In genomic region chr14:30367074-30367473, GRCm38 (mm10) we compare ENCODE assay signal across 20 mouse cellular contexts.
DNase-seq lines count a peak whose midpoint lies in the region; ATAC-seq lines count a peak whose summit lies in the region.
"Had no signal": no experiment of that assay in that cellular context is flagged by ENCODE, and none has a peak within 500 bp of the region (broad histone marks: within the 10 kb centered on the region; RNA-seq: fewer than 3 reads in every experiment).

No protein-coding gene starts in this region.

- no peak for ATAC-seq in hindbrain, embryonic 11.5 days (ENCODE audit: low FRiP score)
- ATAC-seq: CD4-positive, CD25-positive, alpha-beta regulatory T cell, adult 4 months; forebrain, embryonic 13.5 days; forebrain, embryonic 16.5 days; hindbrain, embryonic 16.5 days; intestine, postnatal 0 days had no signal

- 86% methylated on average over 4 of the region's 4 CpGs for WGBS in hindbrain, embryonic 11.5 days

- no peak overlapping the region for H3K9ac ChIP-seq in hindbrain, embryonic 11.5 days (ENCODE audit: low read depth, low read length)
- H3K9ac ChIP-seq: forebrain, embryonic 13.5 days; hindbrain, embryonic 13.5 days had no signal

- H3K9me3 ChIP-seq in hindbrain, embryonic 11.5 days (ENCODE audit: control insufficient read depth, low read length): no peaks in the 10 kb centered on the region
- H3K9me3 ChIP-seq: forebrain, embryonic 10.5 days; forebrain, embryonic 13.5 days; hindbrain, embryonic 13.5 days had no signal

- DNase-seq in cerebellum, adult 9-11 months: peak; percentile 34
- DNase-seq in cerebellum, adult 9-10 months: no peak
- peak; percentile 59 for DNase-seq in brain, adult 2 months (ENCODE audit: low read depth, low spot score)
- DNase-seq in cerebellum, postnatal 36 days: peak; percentile 24 to 29
- no peak for DNase-seq in hindbrain, embryonic 11.5 days (ENCODE audit: low spot score)
- DNase-seq in adrenal gland, postnatal 36 days: no peak
- DNase-seq: adrenal gland, adult 2 months; adrenal gland, postnatal 14 days; gastrocnemius, postnatal 10 days; gastrocnemius, postnatal 36 days; heart, adult 2 months; kidney, adult 2 months had no signal

- H3K27me3 ChIP-seq in hindbrain, embryonic 11.5 days (ENCODE audit: control insufficient read depth, insufficient read depth, low read length): no peaks in the 10 kb centered on the region
- H3K27me3 ChIP-seq: forebrain, embryonic 13.5 days; hindbrain, embryonic 13.5 days had no signal

- H3K4me2 ChIP-seq in hindbrain, embryonic 11.5 days (replicated peaks; ENCODE audit: low read depth, low read length): no peak overlapping the region
- H3K4me2 ChIP-seq: forebrain, embryonic 13.5 days; heart, embryonic 11.5 days; hindbrain, embryonic 13.5 days had no signal

- H3K27ac ChIP-seq in hindbrain, embryonic 11.5 days (ENCODE audit: low read depth, low read length): no peak overlapping the region
- H3K27ac ChIP-seq: forebrain, embryonic 10.5 days; forebrain, embryonic 13.5 days; heart, adult 2 months; hindbrain, embryonic 13.5 days had no signal

- H3K4me3 ChIP-seq in hindbrain, embryonic 11.5 days (ENCODE audit: low read depth, low read length): no peak overlapping the region
- H3K4me3 ChIP-seq: forebrain, embryonic 10.5 days; forebrain, embryonic 13.5 days; heart, adult 2 months; hindbrain, embryonic 13.5 days had no signal

- no peaks in the 10 kb centered on the region for H3K4me1 ChIP-seq in hindbrain, embryonic 11.5 days (replicated peaks; ENCODE audit: control insufficient read depth, insufficient read depth, low read length)
- H3K4me1 ChIP-seq: forebrain, embryonic 10.5 days; forebrain, embryonic 13.5 days; hindbrain, embryonic 13.5 days had no signal

- H3K36me3 ChIP-seq in hindbrain, embryonic 11.5 days (ENCODE audit: control insufficient read depth, insufficient read depth, low read length): no peaks in the 10 kb centered on the region
- H3K36me3 ChIP-seq: forebrain, embryonic 10.5 days; hindbrain, embryonic 13.5 days had no signal

Comparison
In these comparisons a context has a peak if more than half of its experiments do, and no peak if none do; other contexts are left out.
1. DNase-seq: peak in cerebellum, adult 9-11 months (single experiment), brain, adult 2 months (single experiment) and cerebellum, postnatal 36 days (2 of 2); none in cerebellum, adult 9-10 months (single experiment), hindbrain, embryonic 11.5 days (single experiment) and adrenal gland, postnatal 36 days (0 of 2).